Mouse (Mus musculus): Measurements from ENCODE around the gene Mto1. TPM values are rescaled to one million over a fixed set of nuclear protein-coding genes. Genes with fewer than 3 reads are reported as not detected.

The Mto1 gene
- total and polyA plus RNA-seq, 2 experiments from 2014 or later, result 21.8 to 22.4 TPM

- peak; percentile 75 for ATAC-seq (ENCODE audit: insufficient read depth, low read depth)
- H3K9ac ChIP-seq (replicated peaks; ENCODE audit: low read depth, low read length), result peak within 1 kb of the TSS; percentile 66
- no peaks in the 10 kb centered on the region for H3K9me3 ChIP-seq (replicated peaks; ENCODE audit: control insufficient read depth, low read length)
- peak within 1 kb of the TSS; percentile 50 for H3K4me3 ChIP-seq (ENCODE audit: low read depth, low read length)
- no peaks in the 10 kb centered on the region for H3K4me1 ChIP-seq (ENCODE audit: control insufficient read depth, insufficient read depth)
- peak; percentile 67 for DNase-seq (ENCODE audit: low spot score)
- WGBS, result 1% methylated on average over 19 of the region's 20 CpGs
- no peaks in the 10 kb centered on the region for H3K27me3 ChIP-seq (ENCODE audit: control insufficient read depth, insufficient read depth, low read length)
- TF ChIP-seq EP300 (IDR thresholded peaks at IDR 0.05; ENCODE audit: low read depth) (no peak), CTCF (IDR thresholded peaks at IDR 0.05; ENCODE audit: low read depth) (no peak)
- H3K36me3 ChIP-seq (replicated peaks; ENCODE audit: control insufficient read depth, insufficient read depth, low read length), result no peaks in the 10 kb centered on the region
- H3K27ac ChIP-seq (ENCODE audit: low read depth), result peak within 1 kb of the TSS; percentile 80
- H3K4me2 ChIP-seq (ENCODE audit: low read depth, low read length), result peak within 1 kb of the TSS; percentile 74
These were observed 40.9 kb downstream of the Mto1 start, which contains the start of gene Eef1a1 for GRCm38 (mm10) chr9:78488890-78489420. Gene Eef1a1 (minus strand): TSS chr9:78489151.

DNA sequence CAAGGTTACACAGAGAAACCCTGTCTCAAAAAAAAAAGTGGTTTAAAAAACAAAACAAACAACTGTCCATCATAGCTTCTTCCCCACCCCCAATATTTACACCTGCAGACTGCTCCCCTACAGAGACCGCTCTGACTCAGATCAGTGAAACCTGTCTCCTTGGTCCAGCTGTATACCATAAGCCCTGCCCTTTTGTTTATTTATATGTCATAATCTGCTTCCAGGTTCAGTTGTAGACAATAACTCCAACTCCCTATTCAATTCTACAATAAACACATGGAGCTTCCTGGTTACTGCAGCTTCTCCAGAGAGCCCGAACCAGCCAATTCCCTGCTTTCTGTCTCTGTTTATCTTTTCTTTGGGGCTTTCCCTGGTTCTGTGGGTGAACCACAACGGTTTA, 43.2 kb downstream of the Mto1 start:
- DNase-seq (ENCODE audit: low spot score) (no peak), ATAC-seq (ENCODE audit: insufficient read depth, low read depth) (no peak)
- WGBS, result 75% methylated on average over 3 of the region's 3 CpGs
- TF ChIP-seq EP300 (IDR thresholded peaks at IDR 0.05; ENCODE audit: low read depth), result no peak
- no peak for TF ChIP-seq CTCF (IDR thresholded peaks at IDR 0.05; ENCODE audit: low read depth)
- Histone ChIP-seq H3K36me3 (replicated peaks; ENCODE audit: control insufficient read depth, insufficient read depth, low read length) (no peaks in the 10 kb centered on the region), H3K4me2 (ENCODE audit: low read depth, low read length) (no peak overlapping the region), H3K27ac (ENCODE audit: low read depth) (no peak overlapping the region), H3K4me1 (ENCODE audit: control insufficient read depth, insufficient read depth) (no peaks in the 10 kb centered on the region), H3K9ac (replicated peaks; ENCODE audit: low read depth, low read length) (no peak overlapping the region), H3K9me3 (replicated peaks; ENCODE audit: control insufficient read depth, low read length) (no peaks in the 10 kb centered on the region), H3K27me3 (ENCODE audit: control insufficient read depth, insufficient read depth, low read length) (no peaks in the 10 kb centered on the region), H3K4me3 (ENCODE audit: low read depth, low read length) (no peak overlapping the region)

- no peaks in the 10 kb centered on the region for H3K36me3 ChIP-seq (replicated peaks; ENCODE audit: control insufficient read depth, insufficient read depth, low read length)
- H3K9me3 ChIP-seq (replicated peaks; ENCODE audit: control insufficient read depth, low read length), result no peaks in the 10 kb centered on the region
- H3K9ac ChIP-seq (replicated peaks; ENCODE audit: low read depth, low read length), result no peak overlapping the region
- H3K4me3 ChIP-seq (ENCODE audit: low read depth, low read length), result no peak overlapping the region
- DNase-seq (ENCODE audit: low spot score), result no peak
- TF ChIP-seq CTCF (IDR thresholded peaks at IDR 0.05; ENCODE audit: low read depth) (no peak), EP300 (IDR thresholded peaks at IDR 0.05; ENCODE audit: low read depth) (no peak)
- no peak for ATAC-seq (ENCODE audit: insufficient read depth, low read depth)
- whole genome bisulfite sequencing, result 91% methylated on average over 3 of the region's 3 CpGs
- no peak overlapping the region for H3K4me2 ChIP-seq (ENCODE audit: low read depth, low read length)
- no peak overlapping the region for H3K27ac ChIP-seq (ENCODE audit: low read depth)
- no peaks in the 10 kb centered on the region for H3K4me1 ChIP-seq (ENCODE audit: control insufficient read depth, insufficient read depth)
- H3K27me3 ChIP-seq (ENCODE audit: control insufficient read depth, insufficient read depth, low read length), result no peaks in the 10 kb centered on the region
These were observed 44.2 kb downstream of the Mto1 start for GRCm38 (mm10) chr9:78492254-78492653.

DNA sequence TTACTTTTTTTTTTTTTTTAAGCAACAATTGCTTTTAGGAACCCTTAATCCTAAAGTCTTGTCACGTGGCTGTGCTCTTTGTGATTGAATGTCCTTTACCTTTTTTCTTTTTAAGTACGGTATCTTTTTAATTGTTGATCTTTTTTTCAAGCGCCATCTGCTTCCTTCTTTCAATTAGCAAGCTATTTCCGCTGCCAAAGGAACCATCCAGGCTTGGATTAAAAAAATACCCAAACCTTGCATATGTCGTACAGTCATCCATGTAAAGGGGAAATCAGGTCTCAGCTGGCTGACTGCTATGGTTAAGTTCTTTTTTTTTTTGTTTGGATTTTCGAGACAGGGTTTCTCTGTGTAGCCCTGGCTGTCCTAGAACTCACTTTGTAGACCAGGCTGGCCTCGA, 45.2 kb downstream of the Mto1 start:
- no peaks in the 10 kb centered on the region for H3K9me3 ChIP-seq (replicated peaks; ENCODE audit: control insufficient read depth, low read length)
- no peak overlapping the region for H3K9ac ChIP-seq (replicated peaks; ENCODE audit: low read depth, low read length)
- no peaks in the 10 kb centered on the region for H3K36me3 ChIP-seq (replicated peaks; ENCODE audit: control insufficient read depth, insufficient read depth, low read length)
- H3K27me3 ChIP-seq (ENCODE audit: control insufficient read depth, insufficient read depth, low read length), result no peaks in the 10 kb centered on the region
- H3K4me3 ChIP-seq (ENCODE audit: low read depth, low read length), result no peak overlapping the region
- no peak for TF ChIP-seq CTCF (IDR thresholded peaks at IDR 0.05; ENCODE audit: low read depth)
- TF ChIP-seq EP300 (IDR thresholded peaks at IDR 0.05; ENCODE audit: low read depth), result no peak
- H3K4me1 ChIP-seq (ENCODE audit: control insufficient read depth, insufficient read depth), result no peaks in the 10 kb centered on the region
- H3K4me2 ChIP-seq (ENCODE audit: low read depth, low read length), result no peak overlapping the region
- no peak overlapping the region for H3K27ac ChIP-seq (ENCODE audit: low read depth)
- no peak for DNase-seq (ENCODE audit: low spot score)
- 83% methylated on average over 7 of the region's 7 CpGs for WGBS
- ATAC-seq (ENCODE audit: insufficient read depth, low read depth), result no peak

DNA sequence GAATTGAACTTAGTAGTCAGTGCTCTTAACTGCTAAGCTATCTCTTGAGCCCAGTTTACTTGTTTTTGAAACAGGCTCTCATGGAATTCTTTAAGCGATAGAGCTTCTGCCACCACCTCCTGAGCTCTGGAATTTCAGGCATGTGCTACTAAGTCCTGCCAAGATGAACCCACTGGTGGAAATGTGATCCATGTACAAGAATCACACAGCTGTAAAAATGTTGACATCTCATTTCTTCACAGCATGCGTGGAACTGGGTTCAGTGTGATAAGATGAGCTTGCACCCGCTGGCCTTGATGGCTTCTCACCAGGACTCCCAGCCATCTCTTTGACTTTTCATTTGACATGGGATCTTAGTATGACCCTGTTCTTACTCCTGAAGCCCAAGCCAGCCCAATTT, 52.4 kb downstream of the Mto1 start:
- DNase-seq (ENCODE audit: low spot score), result no peak
- Histone ChIP-seq H3K27ac (ENCODE audit: low read depth) (peak overlapping the region; percentile 58), H3K36me3 (replicated peaks; ENCODE audit: control insufficient read depth, insufficient read depth, low read length) (no peaks in the 10 kb centered on the region), H3K27me3 (ENCODE audit: control insufficient read depth, insufficient read depth, low read length) (no peaks in the 10 kb centered on the region), H3K4me2 (ENCODE audit: low read depth, low read length) (no peak overlapping the region), H3K4me1 (ENCODE audit: control insufficient read depth, insufficient read depth) (peaks cover 7% of the 10 kb centered on the region), H3K9ac (replicated peaks; ENCODE audit: low read depth, low read length) (no peak overlapping the region), H3K9me3 (replicated peaks; ENCODE audit: control insufficient read depth, low read length) (no peaks in the 10 kb centered on the region), H3K4me3 (ENCODE audit: low read depth, low read length) (no peak overlapping the region)
- ATAC-seq (ENCODE audit: insufficient read depth, low read depth), result peak; percentile 61
- TF ChIP-seq EP300 (IDR thresholded peaks at IDR 0.05; ENCODE audit: low read depth) (peak; percentile 28; the same call in 1 of the 2 replicates), CTCF (IDR thresholded peaks at IDR 0.05; ENCODE audit: low read depth) (no peak)
- WGBS, result 20% methylated on average over 3 of the region's 3 CpGs

- TF ChIP-seq EP300 (IDR thresholded peaks at IDR 0.05; ENCODE audit: low read depth), result no peak
- TF ChIP-seq CTCF (IDR thresholded peaks at IDR 0.05; ENCODE audit: low read depth), result peak; percentile 28
- no peak overlapping the region for H3K27ac ChIP-seq (ENCODE audit: low read depth)
- DNase-seq (ENCODE audit: low spot score), result no peak
- no peaks in the 10 kb centered on the region for H3K9me3 ChIP-seq (replicated peaks; ENCODE audit: control insufficient read depth, low read length)
- no peaks in the 10 kb centered on the region for H3K36me3 ChIP-seq (replicated peaks; ENCODE audit: control insufficient read depth, insufficient read depth, low read length)
- H3K9ac ChIP-seq (replicated peaks; ENCODE audit: low read depth, low read length), result no peak overlapping the region
- no peak for ATAC-seq (ENCODE audit: insufficient read depth, low read depth)
- H3K27me3 ChIP-seq (ENCODE audit: control insufficient read depth, insufficient read depth, low read length), result no peaks in the 10 kb centered on the region
- 79% methylated on average over 4 of the region's 4 CpGs for WGBS
- no peak overlapping the region for H3K4me3 ChIP-seq (ENCODE audit: low read depth, low read length)
- peaks cover 7% of the 10 kb centered on the region for H3K4me1 ChIP-seq (ENCODE audit: control insufficient read depth, insufficient read depth)
- no peak overlapping the region for H3K4me2 ChIP-seq (ENCODE audit: low read depth, low read length)
These were observed 53.3 kb downstream of the Mto1 start for GRCm38 (mm10) chr9:78501284-78501683.

All from heart, postnatal 0 days (tissue).